Mouse (Mus musculus) olfactory bulb, adult 2 months (tissue): ENCODE results near the gene Casp7. TPM values are rescaled to one million over a fixed set of nuclear protein-coding genes. Genes with fewer than 3 reads are reported as not detected.

Experiments
- H3K27ac ChIP-seq: fragments of 200-500 bp; 2 replicates; pipeline ENCODE4 v1.5.1; 2012; ENCODE audit warnings: low read depth, low read length; ENCODE audit not compliant: insufficient read depth
- H3K4me1 ChIP-seq: fragments of 200-500 bp; 2 replicates; pipeline ENCODE4 v1.6.1; 2012; ENCODE audit warnings: low read length; ENCODE audit not compliant: control insufficient read depth, insufficient read depth
- H3K4me3 ChIP-seq: fragments of 200-500 bp; 2 replicates; pipeline ENCODE4 v1.5.1; 2012; ENCODE audit warnings: mild to moderate bottlenecking, low read depth, low read length, moderate library complexity; ENCODE audit not compliant: insufficient read depth
- CTCF ChIP-seq: fragments of 200-500 bp; IDR thresholded peaks from 2 replicates; pipeline ENCODE4 v1.5.1; 2012; ENCODE audit warnings: low read depth, mild to moderate bottlenecking, low read length, moderate library complexity; ENCODE audit not compliant: insufficient read depth
- POLR2A ChIP-seq: fragments of 200-500 bp; IDR thresholded peaks from 2 replicates; pipeline ENCODE4 v1.6.1; 2012; ENCODE audit warnings: mild to moderate bottlenecking, low read depth, low read length, moderate library complexity; ENCODE audit not compliant: insufficient read depth
- WGBS: fragments of 180-500 bp; shearing (Covaris S2); methylation state at CpG from one replicate; pipeline ENCODE4 v1.1.7; 2018; 5-methylcytosine and 5-hydroxymethylcytosine counted together
- polyA plus RNA-seq: library from polyadenylated mRNA; stranded (reverse); fragments of >200 nt; gene quantifications from 2 replicates; pipeline ENCODE4 v1.2.4, GENCODE M21; 2012; ENCODE audit warnings: low replicate concordance; ENCODE audit not compliant: missing spikeins, insufficient read depth, insufficient read length

The Casp7 gene
- polyA plus RNA-seq, 1 experiment = not detected

GRCm38 (mm10) chr19:56484630-56485375 lies 87.9 kb downstream of the Casp7 start:
- 70% methylated on average over 13 of the region's 13 CpGs for WGBS
- H3K4me1 ChIP-seq = peaks cover 19% of the 10 kb centered on the region
- TF ChIP-seq CTCF (no peak), POLR2A (no peak)
- H3K4me3 ChIP-seq = no peak overlapping the region
- no peak overlapping the region for H3K27ac ChIP-seq

GRCm38 (mm10) chr19:56485376-56486271 lies 88.7 kb downstream of the Casp7 start:
- 51% methylated on average over 13 of the region's 13 CpGs for WGBS
- Histone ChIP-seq H3K27ac (no peak overlapping the region), H3K4me1 (peaks cover 16% of the 10 kb centered on the region), H3K4me3 (no peak overlapping the region)
- TF ChIP-seq POLR2A (no peak), CTCF (no peak)

- H3K27ac ChIP-seq = no peak overlapping the region
- peaks cover 16% of the 10 kb centered on the region for H3K4me1 ChIP-seq
- TF ChIP-seq CTCF (no peak), POLR2A (no peak)
- H3K4me3 ChIP-seq = no peak overlapping the region
- 80% methylated on average over 7 of the region's 7 CpGs for WGBS
Observed at GRCm38 (mm10) chr19:56486926-56487325, 90.0 kb downstream of the Casp7 start.

GRCm38 (mm10) chr19:56487339-56487738 lies 90.4 kb downstream of the Casp7 start:
- H3K27ac ChIP-seq = no peak overlapping the region
- TF ChIP-seq CTCF = no peak
- TF ChIP-seq POLR2A = no peak
- 100% methylated on average over 2 of the region's 2 CpGs for WGBS
- H3K4me1 ChIP-seq = peaks cover 15% of the 10 kb centered on the region
- H3K4me3 ChIP-seq = no peak overlapping the region

- H3K27ac ChIP-seq = no peak overlapping the region
- no peak for TF ChIP-seq POLR2A
- TF ChIP-seq CTCF = no peak
- 87% methylated on average over 6 of the region's 6 CpGs for WGBS
- H3K4me3 ChIP-seq = no peak overlapping the region
- peaks cover 11% of the 10 kb centered on the region for H3K4me1 ChIP-seq
Observed at GRCm38 (mm10) chr19:56489601-56490000, 92.7 kb downstream of the Casp7 start.

Other genes starting within 250 kb of the Casp7 start
- not detected in 2 replicates for gene Habp2, start 110.0 kb upstream of the Casp7 start, polyA plus RNA-seq
- gene Nrap, start 7.1 kb upstream of the Casp7 start, polyA plus RNA-seq = not detected in 2 replicates
- gene Plekhs1, start 64.5 kb downstream of the Casp7 start, polyA plus RNA-seq = not detected in 2 replicates
- gene Dclre1a, start 151.1 kb downstream of the Casp7 start, polyA plus RNA-seq = not detected in 2 replicates
- not detected in 2 replicates for gene Nhlrc2, start 151.1 kb downstream of the Casp7 start, polyA plus RNA-seq